Mouse (Mus musculus): ENCODE measurements around the gene Ppl.

DNA sequence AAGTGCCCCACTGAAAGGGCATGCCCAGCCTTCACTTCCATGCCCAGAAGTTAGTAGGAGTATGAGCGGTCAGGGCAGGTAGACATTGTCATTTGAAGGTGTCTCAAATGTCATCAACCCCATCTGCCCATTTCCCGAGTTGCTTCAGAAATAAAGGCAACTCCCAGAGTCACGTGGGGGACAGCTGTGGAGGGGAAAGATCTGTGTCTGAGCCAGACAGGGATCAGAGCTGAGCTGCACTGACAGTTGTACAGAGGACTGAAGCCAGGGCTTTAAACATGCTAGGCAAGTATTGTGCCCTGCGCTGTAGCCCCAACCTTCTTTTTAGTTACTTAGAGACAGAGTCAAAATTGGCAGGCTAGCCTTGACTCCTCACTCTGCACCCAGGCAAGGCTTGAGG lies 12.4 kb downstream of the Ppl start:
- TF ChIP-seq POLR2A (IDR thresholded peaks at IDR 0.05; ENCODE audit: control insufficient read depth, extremely low read depth, insufficient read depth, low read length, poor library complexity) (no peak), CTCF (IDR thresholded peaks at IDR 0.05; ENCODE audit: borderline replicate concordance, control insufficient read depth, extremely low read depth, insufficient read depth, low read length, poor library complexity) (no peak)

Measured in thymus, adult 2 months (tissue).